Mouse (Mus musculus): Measurements from ENCODE around the gene Gid4. TPM values are rescaled to one million over a fixed set of nuclear protein-coding genes. Genes with fewer than 3 reads are reported as not detected.

The Gid4 gene
- total RNA-seq, 4 experiments from 2014 or later = 42.0 to 50.6 (median 46.2) TPM

Other genes with a start within 250 kb of the Gid4 start
- 100 to 1,000 TPM in 2 of 4 experiments, 10 to 100 TPM in 2; 84.3 to 119 (median 101) TPM for gene Srebf1, start 194.6 kb upstream of the Gid4 start, total RNA-seq (2022)
- gene Tom1l2, start 64.2 kb upstream of the Gid4 start, total RNA-seq (2022) = 100 to 1,000 TPM; 179 to 207 (median 191) TPM
- 1 to 10 TPM; 7.3 to 8.5 (median 7.8) TPM for gene Drc3, start 63.8 kb upstream of the Gid4 start, total RNA-seq (2022)
- 10 to 100 TPM; 25.9 to 28.8 (median 26.8) TPM for gene Atpaf2, start 1.3 kb downstream of the Gid4 start, total RNA-seq (2022)
- 10 to 100 TPM; 69.5 to 79.9 (median 74.5) TPM for gene Drg2, start 37.4 kb downstream of the Gid4 start, total RNA-seq (2022)
- gene Myo15, start 52.2 kb downstream of the Gid4 start, total RNA-seq (2022) = under 1 TPM; 0.07 to 0.20 (median 0.14) TPM
- 10 to 100 TPM; 53.7 to 60.9 (median 57.8) TPM for gene Alkbh5, start 119.2 kb downstream of the Gid4 start, total RNA-seq (2022)